Mouse (Mus musculus): ENCODE data around the gene Vps13c. TPM values are rescaled to one million over a fixed set of nuclear protein-coding genes. Genes with fewer than 3 reads are reported as not detected.

Gene Vps13c
- polyA plus RNA-seq (2016; fragmentation: Nextera tagmentation; extraction: Ambion mirVana), result 7.8 and 10.4 TPM in 2 replicates

- Histone ChIP-seq H3K4me1 (peaks cover 5% of the 10 kb centered on the region; the same call in 1 of the 2 replicates), H3K27me3 (no peaks in the 10 kb centered on the region), H3K27ac (replicated peaks) (peak within 1 kb of the TSS; percentile 81), H3K4me3 (peak within 1 kb of the TSS; percentile 73), H3K36me3 (no peaks in the 10 kb centered on the region), H3K9me3 (no peaks in the 10 kb centered on the region), H3K4me2 (replicated peaks) (peak within 1 kb of the TSS; percentile 68), H3K9ac (replicated peaks) (peak within 1 kb of the TSS; percentile 75)
- WGBS, result under 1% methylated on average over 35 of the region's 53 CpGs
- peak; percentile 98 for ATAC-seq (ENCODE audit: low FRiP score, low read depth)
Measured at GRCm38 (mm10) chr9:67839981-67840859, at the start of gene Vps13c. TSS of gene Vps13c (plus strand) at chr9:67840396.

- no peak for ATAC-seq (ENCODE audit: low FRiP score, low read depth)
Measured at GRCm38 (mm10) chr9:67792405-67792804, 47.8 kb upstream of the Vps13c start.

GRCm38 (mm10) chr9:67793501-67793900 is 46.7 kb upstream of the Vps13c start:
- 83% methylated on average over 6 of the region's 6 CpGs for WGBS
- H3K9ac ChIP-seq (replicated peaks), result no peak overlapping the region
- no peak overlapping the region for H3K27ac ChIP-seq (replicated peaks)
- H3K4me1 ChIP-seq, result peaks cover 23% of the 10 kb centered on the region
- no peaks in the 10 kb centered on the region for H3K27me3 ChIP-seq
- no peaks in the 10 kb centered on the region for H3K9me3 ChIP-seq
- no peak overlapping the region for H3K4me3 ChIP-seq
- H3K4me2 ChIP-seq (replicated peaks), result no peak overlapping the region
- H3K36me3 ChIP-seq, result no peaks in the 10 kb centered on the region
- ATAC-seq (ENCODE audit: low FRiP score, low read depth), result no peak

More at GRCm38 (mm10) chr9:67792405-67792804, 47.8 kb upstream of the Vps13c start:
- no peaks in the 10 kb centered on the region for H3K27me3 ChIP-seq
- H3K9me3 ChIP-seq, result no peaks in the 10 kb centered on the region
- H3K36me3 ChIP-seq, result no peaks in the 10 kb centered on the region
- H3K4me2 ChIP-seq (replicated peaks), result no peak overlapping the region
- H3K4me1 ChIP-seq, result peaks cover 23% of the 10 kb centered on the region
- no peak overlapping the region for H3K9ac ChIP-seq (replicated peaks)
- H3K27ac ChIP-seq (replicated peaks), result no peak overlapping the region
- WGBS, result 76% methylated on average over 5 of the region's 5 CpGs
- no peak overlapping the region for H3K4me3 ChIP-seq

- ATAC-seq (ENCODE audit: low FRiP score, low read depth), result no peak
- Histone ChIP-seq H3K27me3 (no peaks in the 10 kb centered on the region), H3K4me2 (replicated peaks) (no peak overlapping the region), H3K4me1 (peaks cover 23% of the 10 kb centered on the region), H3K9ac (replicated peaks) (no peak overlapping the region), H3K27ac (replicated peaks) (0 out of 2 replicates have a peak overlapping the region, but pooled peaks have one; percentile 64), H3K36me3 (no peaks in the 10 kb centered on the region), H3K9me3 (no peaks in the 10 kb centered on the region), H3K4me3 (no peak overlapping the region)
- 83% methylated on average over 1 of the region's 1 CpGs for WGBS
Measured at GRCm38 (mm10) chr9:67794216-67794615, 46.0 kb upstream of the Vps13c start.

GRCm38 (mm10) chr9:67794668-67795067 is 45.5 kb upstream of the Vps13c start:
- Histone ChIP-seq H3K4me1 (peaks cover 23% of the 10 kb centered on the region), H3K4me2 (replicated peaks) (no peak overlapping the region), H3K27me3 (no peaks in the 10 kb centered on the region), H3K36me3 (no peaks in the 10 kb centered on the region), H3K9me3 (no peaks in the 10 kb centered on the region), H3K4me3 (no peak overlapping the region), H3K9ac (replicated peaks) (no peak overlapping the region), H3K27ac (replicated peaks) (peak overlapping the region; percentile 64; the same call in 1 of the 2 replicates)
- ATAC-seq (ENCODE audit: low FRiP score, low read depth), result no peak
- WGBS, result 87% methylated on average over 4 of the region's 4 CpGs

GRCm38 (mm10) chr9:67795205-67795675 is 45.0 kb upstream of the Vps13c start:
- no peak overlapping the region for H3K9ac ChIP-seq (replicated peaks)
- no peak overlapping the region for H3K4me2 ChIP-seq (replicated peaks)
- no peak overlapping the region for H3K4me3 ChIP-seq
- H3K4me1 ChIP-seq, result peaks cover 23% of the 10 kb centered on the region
- no peaks in the 10 kb centered on the region for H3K36me3 ChIP-seq
- WGBS, result 59% methylated on average over 14 of the region's 14 CpGs
- ATAC-seq (ENCODE audit: low FRiP score, low read depth), result peak; percentile 83
- H3K27me3 ChIP-seq, result no peaks in the 10 kb centered on the region
- no peaks in the 10 kb centered on the region for H3K9me3 ChIP-seq
- peak overlapping the region; percentile 64 for H3K27ac ChIP-seq (replicated peaks)

- WGBS, result 73% methylated on average over 14 of the region's 14 CpGs
- no peaks in the 10 kb centered on the region for H3K36me3 ChIP-seq
- no peak overlapping the region for H3K9ac ChIP-seq (replicated peaks)
- 0 out of 2 replicates have a peak, but pooled peaks cover 3% of the 10 kb centered on the region for H3K27me3 ChIP-seq
- no peak overlapping the region for H3K4me2 ChIP-seq (replicated peaks)
- peaks cover 20% of the 10 kb centered on the region for H3K4me1 ChIP-seq
- no peak overlapping the region; the same call in 1 of the 2 replicates for H3K27ac ChIP-seq (replicated peaks)
- no peak for ATAC-seq (ENCODE audit: low FRiP score, low read depth)
- no peaks in the 10 kb centered on the region for H3K9me3 ChIP-seq
- no peak overlapping the region for H3K4me3 ChIP-seq
Measured at GRCm38 (mm10) chr9:67799078-67799819, 40.9 kb upstream of the Vps13c start.

- Histone ChIP-seq H3K9ac (replicated peaks) (no peak overlapping the region), H3K4me3 (no peak overlapping the region), H3K36me3 (no peaks in the 10 kb centered on the region), H3K4me2 (replicated peaks) (no peak overlapping the region), H3K27ac (replicated peaks) (no peak overlapping the region), H3K9me3 (no peaks in the 10 kb centered on the region), H3K27me3 (0 out of 2 replicates have a peak, but pooled peaks cover 3% of the 10 kb centered on the region), H3K4me1 (no peaks in the 10 kb centered on the region)
- WGBS, result 31% methylated on average over 6 of the region's 6 CpGs
- no peak for ATAC-seq (ENCODE audit: low FRiP score, low read depth)
Measured at GRCm38 (mm10) chr9:67802241-67802640, 38.0 kb upstream of the Vps13c start.

- Histone ChIP-seq H3K27me3 (0 out of 2 replicates have a peak, but pooled peaks cover 3% of the 10 kb centered on the region), H3K9ac (replicated peaks) (no peak overlapping the region), H3K27ac (replicated peaks) (no peak overlapping the region), H3K9me3 (no peaks in the 10 kb centered on the region), H3K4me3 (no peak overlapping the region), H3K36me3 (no peaks in the 10 kb centered on the region), H3K4me2 (replicated peaks) (no peak overlapping the region), H3K4me1 (peaks cover 4% of the 10 kb centered on the region; the same call in 1 of the 2 replicates)
- ATAC-seq (ENCODE audit: low FRiP score, low read depth), result no peak
- WGBS, result 77% methylated on average over 5 of the region's 5 CpGs
Measured at GRCm38 (mm10) chr9:67807000-67807399, 33.2 kb upstream of the Vps13c start.

- H3K36me3 ChIP-seq, result no peaks in the 10 kb centered on the region
- H3K27ac ChIP-seq (replicated peaks), result no peak overlapping the region
- H3K4me2 ChIP-seq (replicated peaks), result no peak overlapping the region
- WGBS, result 65% methylated on average over 6 of the region's 6 CpGs
- H3K9me3 ChIP-seq, result no peaks in the 10 kb centered on the region
- no peaks in the 10 kb centered on the region for H3K27me3 ChIP-seq
- no peak for ATAC-seq (ENCODE audit: low FRiP score, low read depth)
- H3K4me3 ChIP-seq, result no peak overlapping the region
- no peak overlapping the region for H3K9ac ChIP-seq (replicated peaks)
- peaks cover 10% of the 10 kb centered on the region for H3K4me1 ChIP-seq
Measured at GRCm38 (mm10) chr9:67810527-67810926, 29.7 kb upstream of the Vps13c start.

- WGBS, result 93% methylated on average over 3 of the region's 3 CpGs
- Histone ChIP-seq H3K4me3 (no peak overlapping the region), H3K4me1 (peaks cover 10% of the 10 kb centered on the region), H3K4me2 (replicated peaks) (no peak overlapping the region), H3K27me3 (no peaks in the 10 kb centered on the region), H3K9me3 (no peaks in the 10 kb centered on the region), H3K36me3 (no peaks in the 10 kb centered on the region), H3K27ac (replicated peaks) (no peak overlapping the region), H3K9ac (replicated peaks) (no peak overlapping the region)
- ATAC-seq (ENCODE audit: low FRiP score, low read depth), result no peak
Measured at GRCm38 (mm10) chr9:67811116-67811515, 29.1 kb upstream of the Vps13c start.

GRCm38 (mm10) chr9:67813171-67813570 is 27.0 kb upstream of the Vps13c start:
- no peaks in the 10 kb centered on the region for H3K9me3 ChIP-seq
- ATAC-seq (ENCODE audit: low FRiP score, low read depth), result no peak
- WGBS, result 71% methylated on average over 4 of the region's 4 CpGs

More at GRCm38 (mm10) chr9:67813171-67813570, 27.0 kb upstream of the Vps13c start:
- Histone ChIP-seq H3K36me3 (no peaks in the 10 kb centered on the region), H3K9ac (replicated peaks) (no peak overlapping the region), H3K4me2 (replicated peaks) (no peak overlapping the region), H3K27ac (replicated peaks) (no peak overlapping the region), H3K27me3 (no peaks in the 10 kb centered on the region), H3K4me1 (peaks cover 10% of the 10 kb centered on the region), H3K4me3 (no peak overlapping the region)
